Mouse (Mus musculus) myocyte (in vitro differentiated cells): Measurements from ENCODE around the gene Edil3. TPM values are rescaled to one million over a fixed set of nuclear protein-coding genes. Genes with fewer than 3 reads are reported as not detected.

Source experiments
- H3K27me3 ChIP-seq: one replicate; pipeline ENCODE4 v1.6.1; 2011; ENCODE audit not compliant: control insufficient read depth, insufficient read depth, insufficient read length
- H3K36me3 ChIP-seq: one replicate; pipeline ENCODE4 v1.6.1; 2011; ENCODE audit not compliant: control insufficient read depth, insufficient read depth
- H3K4me2 ChIP-seq: one replicate; pipeline ENCODE4 v1.6.1; 2011; ENCODE audit warnings: low read depth, control low read depth
- H3K4me3 ChIP-seq: one replicate; pipeline ENCODE4 v1.5.1; 2011; ENCODE audit warnings: mild to moderate bottlenecking, control low read depth, moderate library complexity
- H3K79me2 ChIP-seq: one replicate; pipeline ENCODE4 v1.6.1; 2011; ENCODE audit not compliant: control insufficient read depth, insufficient read depth
- H3ac ChIP-seq: one replicate; pipeline ENCODE4 v1.6.1; 2011; ENCODE audit not compliant: control insufficient read depth, insufficient read length
- CEBPB ChIP-seq: IDR thresholded peaks from 2 replicates; pipeline ENCODE4 v1.6.1; 2011; ENCODE audit warnings: mild to moderate bottlenecking, moderate library complexity; ENCODE audit not compliant: poor library complexity, insufficient read depth, severe bottlenecking
- E2F4 ChIP-seq: IDR thresholded peaks from one replicate; pipeline ENCODE4 v1.6.1; 2011; ENCODE audit warnings: mild to moderate bottlenecking, control low read depth, moderate library complexity; ENCODE audit not compliant: insufficient read depth
- MAX ChIP-seq: IDR thresholded peaks from one replicate; pipeline ENCODE4 v1.6.1; 2011; ENCODE audit warnings: low read depth, mild to moderate bottlenecking, control low read depth
- MYOD1 ChIP-seq, 3 experiments: IDR thresholded peaks; one replicate each; pipeline ENCODE4 v1.6.1; 2011; ENCODE audit warnings: control low read depth in 2 of 3, low read depth in 2 of 3, mild to moderate bottlenecking in 2 of 3, moderate library complexity in 1 of 3; ENCODE audit not compliant: insufficient read length in 2 of 3, control insufficient read depth in 1 of 3
- MYOG ChIP-seq, 3 experiments: IDR thresholded peaks; one replicate each; pipeline ENCODE4 v1.6.1; 2011; ENCODE audit warnings: control low read depth in 2 of 3, low read depth in 2 of 3, mild to moderate bottlenecking in 2 of 3; ENCODE audit not compliant: insufficient read length in 2 of 3, control insufficient read depth in 1 of 3, insufficient read depth in 1 of 3
- POLR2A ChIP-seq: IDR thresholded peaks from one replicate; pipeline ENCODE4 v1.6.1; 2011; ENCODE audit warnings: low read depth, mild to moderate bottlenecking, control low read depth, moderate library complexity; ENCODE audit not compliant: insufficient read length
- POLR2AphosphoS2 ChIP-seq: IDR thresholded peaks from one replicate; pipeline ENCODE4 v1.6.1; 2011; ENCODE audit warnings: low read depth, control low read depth; ENCODE audit not compliant: insufficient read length
- REST ChIP-seq: IDR thresholded peaks from one replicate; pipeline ENCODE4 v1.6.1; 2011; ENCODE audit warnings: mild to moderate bottlenecking, control low read depth, moderate library complexity; ENCODE audit not compliant: insufficient read depth, insufficient read length
- SRF ChIP-seq: IDR thresholded peaks from one replicate; pipeline ENCODE4 v1.6.1; 2011; ENCODE audit warnings: low read depth; ENCODE audit not compliant: control insufficient read depth, insufficient read length
- TCF12 ChIP-seq: IDR thresholded peaks from one replicate; pipeline ENCODE4 v1.6.1; 2011; ENCODE audit warnings: mild to moderate bottlenecking, control low read depth; ENCODE audit not compliant: poor library complexity, insufficient read depth, severe bottlenecking
- TCF3 ChIP-seq: IDR thresholded peaks from one replicate; pipeline ENCODE4 v1.6.1; 2011; ENCODE audit warnings: low read depth, control low read depth; ENCODE audit not compliant: insufficient read length
- USF1 ChIP-seq: IDR thresholded peaks from one replicate; pipeline ENCODE4 v1.6.1; 2011; ENCODE audit warnings: low read depth, mild to moderate bottlenecking, control low read depth, moderate library complexity
- polyA plus RNA-seq: library from polyadenylated mRNA; unstranded; fragments of >200 nt; fragmentation: generic; extraction: Trizol; gene quantifications from one replicate; pipeline ENCODE4 v1.2.1, GENCODE M21; 2012; ENCODE audit warnings: missing spikeins

The Edil3 gene
- polyA plus RNA-seq, 1 experiment = 7.4 TPM

DNA sequence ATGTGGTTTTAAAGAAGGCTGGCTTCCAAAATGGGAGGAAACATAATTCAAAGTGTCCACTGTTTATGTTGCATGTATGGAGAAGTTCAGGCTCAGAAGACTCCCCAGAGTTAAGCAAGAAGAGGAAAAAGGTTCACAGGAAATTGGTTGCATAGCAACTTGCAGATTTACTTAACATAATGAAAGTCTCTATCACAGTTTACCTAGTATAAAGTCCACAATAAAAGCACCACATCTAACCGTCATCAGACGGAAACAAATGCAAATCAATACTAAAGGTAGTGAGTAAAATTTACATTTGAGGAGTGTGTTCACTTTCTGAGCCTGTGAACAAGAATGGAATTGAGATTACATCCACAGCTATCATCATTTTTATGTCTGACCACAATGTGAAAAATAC is 353.9 kb downstream of the Edil3 start:
- H3ac ChIP-seq = no peak overlapping the region
- H3K4me2 ChIP-seq = no peak overlapping the region
- no peaks in the 10 kb centered on the region for H3K79me2 ChIP-seq
- no peaks in the 10 kb centered on the region for H3K27me3 ChIP-seq
- H3K4me3 ChIP-seq = no peak overlapping the region
- no peak for TF ChIP-seq POLR2A
- TF ChIP-seq POLR2AphosphoS2 = no peak
- no peaks in the 10 kb centered on the region for H3K36me3 ChIP-seq

DNA sequence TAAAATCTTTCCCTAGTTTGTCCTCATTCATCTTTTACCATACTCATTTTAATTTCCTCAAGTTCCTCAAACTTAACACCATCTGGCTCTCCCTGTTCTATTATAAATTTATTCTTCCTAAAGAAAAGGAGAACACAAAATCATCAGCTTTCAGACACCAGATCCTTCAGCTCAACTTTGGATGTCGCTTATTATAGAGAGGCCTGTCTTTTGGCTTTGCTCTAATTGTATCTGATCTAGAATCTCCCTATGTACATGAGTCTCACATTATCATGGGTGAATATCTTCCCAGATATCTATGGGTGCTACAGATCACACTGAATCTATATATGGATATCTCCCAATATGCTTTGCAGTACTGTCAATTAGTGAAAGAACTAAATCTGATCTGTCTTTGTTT is 367.8 kb downstream of the Edil3 start:
- Histone ChIP-seq H3K4me3 (no peak overlapping the region), H3K79me2 (no peaks in the 10 kb centered on the region), H3K36me3 (no peaks in the 10 kb centered on the region), H3K27me3 (no peaks in the 10 kb centered on the region), H3K4me2 (no peak overlapping the region), H3ac (no peak overlapping the region)
- TF ChIP-seq SRF (no peak), MAX (no peak), POLR2AphosphoS2 (no peak), MYOD1 (IDR thresholded peaks at IDR 0.05; ENCODE audit: control insufficient read depth in 1 of 3, insufficient read length in 2 of 3, low read depth in 2 of 3) (no peak), CEBPB (no peak), TCF12 (no peak), E2F4 (no peak), USF1 (no peak), REST (no peak), POLR2A (no peak), MYOG (IDR thresholded peaks at IDR 0.05; ENCODE audit: control insufficient read depth in 1 of 3, insufficient read depth in 1 of 3, insufficient read length in 2 of 3, low read depth in 2 of 3) (no peak), TCF3 (no peak)

DNA sequence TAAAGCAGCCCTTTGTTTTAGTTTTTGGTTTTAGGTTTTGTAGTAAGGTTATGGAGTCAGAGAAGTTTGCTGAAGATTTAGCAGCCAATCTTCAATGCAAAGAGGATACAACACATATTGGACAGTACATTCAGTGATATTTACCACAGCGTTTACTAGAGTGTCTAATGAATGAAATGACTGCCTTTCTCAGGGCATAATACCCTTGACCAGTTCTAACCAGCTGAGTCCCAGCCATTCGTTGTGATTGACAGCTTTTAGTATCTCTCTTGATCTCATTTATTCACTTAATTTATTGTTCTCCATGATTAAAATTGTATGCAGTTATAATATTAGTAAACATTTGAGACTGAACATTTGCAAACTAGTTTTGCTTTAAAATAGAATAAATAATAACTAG is 375.7 kb downstream of the Edil3 start:
- Histone ChIP-seq H3ac (no peak overlapping the region), H3K36me3 (no peaks in the 10 kb centered on the region), H3K4me2 (no peak overlapping the region), H3K27me3 (no peaks in the 10 kb centered on the region), H3K4me3 (no peak overlapping the region), H3K79me2 (no peaks in the 10 kb centered on the region)
- TF ChIP-seq TCF3 (no peak), CEBPB (no peak), MYOG (IDR thresholded peaks at IDR 0.05; ENCODE audit: control insufficient read depth in 1 of 3, insufficient read depth in 1 of 3, insufficient read length in 2 of 3, low read depth in 2 of 3) (no peak), TCF12 (no peak), REST (no peak), MAX (no peak), POLR2AphosphoS2 (no peak), MYOD1 (IDR thresholded peaks at IDR 0.05; ENCODE audit: control insufficient read depth in 1 of 3, insufficient read length in 2 of 3, low read depth in 2 of 3) (no peak), USF1 (no peak), SRF (no peak), E2F4 (no peak), POLR2A (no peak)

DNA sequence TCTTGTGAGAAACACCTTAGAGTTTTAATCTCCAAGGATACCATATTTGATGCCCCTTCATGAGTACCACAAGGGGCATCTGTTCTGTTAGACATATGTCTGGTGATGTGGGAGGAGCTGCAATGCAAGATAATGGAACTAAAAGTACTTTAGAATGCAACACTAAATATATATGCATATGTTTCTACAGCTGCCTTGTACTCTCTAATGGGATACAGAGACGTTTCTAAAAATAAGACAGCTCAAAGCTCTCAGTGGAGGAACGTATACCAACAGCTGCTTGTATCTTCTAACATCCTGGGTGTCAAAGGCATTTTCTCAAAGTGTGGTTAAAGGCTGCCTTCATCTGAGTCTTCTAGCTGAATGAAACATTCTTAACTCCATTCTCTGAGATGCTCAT is 378.0 kb downstream of the Edil3 start:
- Histone ChIP-seq H3ac (no peak overlapping the region), H3K4me3 (no peak overlapping the region)

DNA sequence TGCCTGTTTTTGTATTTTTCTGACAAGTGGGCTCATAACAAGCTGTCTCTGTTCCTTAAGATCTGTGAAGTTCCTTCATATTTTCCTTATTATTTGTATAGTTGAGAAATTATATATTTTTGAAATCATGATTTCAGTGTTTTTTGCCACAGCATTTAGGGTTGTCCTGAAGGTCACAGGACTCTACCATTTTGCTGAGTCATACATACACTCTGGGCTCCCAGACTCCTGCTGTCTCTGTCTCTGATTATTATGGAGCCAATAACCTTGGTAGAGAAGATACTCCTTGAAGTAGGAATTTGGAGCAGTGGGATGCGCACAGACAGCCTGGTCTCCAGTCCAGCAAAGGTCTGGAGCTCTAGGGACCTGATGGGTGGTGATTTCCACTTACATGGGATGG is 416.8 kb downstream of the Edil3 start:
- Histone ChIP-seq H3K4me3 (no peak overlapping the region), H3K79me2 (no peaks in the 10 kb centered on the region), H3K27me3 (no peaks in the 10 kb centered on the region), H3K4me2 (no peak overlapping the region), H3ac (no peak overlapping the region), H3K36me3 (no peaks in the 10 kb centered on the region)
- no peak for TF ChIP-seq POLR2A
- no peak for TF ChIP-seq E2F4
- TF ChIP-seq POLR2AphosphoS2 = no peak
- no peak for TF ChIP-seq TCF3
- TF ChIP-seq MAX = no peak
- TF ChIP-seq SRF = no peak
- TF ChIP-seq MYOG (IDR thresholded peaks at IDR 0.05; ENCODE audit: control insufficient read depth in 1 of 3, insufficient read depth in 1 of 3, insufficient read length in 2 of 3, low read depth in 2 of 3) = no peak
- TF ChIP-seq TCF12 = no peak
- no peak for TF ChIP-seq REST

More for the DNA sequence above, 378.0 kb downstream of the Edil3 start:
- Histone ChIP-seq H3K79me2 (no peaks in the 10 kb centered on the region), H3K27me3 (no peaks in the 10 kb centered on the region), H3K4me2 (no peak overlapping the region), H3K36me3 (no peaks in the 10 kb centered on the region)
- TF ChIP-seq MYOG (IDR thresholded peaks at IDR 0.05; ENCODE audit: control insufficient read depth in 1 of 3, insufficient read depth in 1 of 3, insufficient read length in 2 of 3, low read depth in 2 of 3) = no peak
- TF ChIP-seq POLR2AphosphoS2 = no peak
- TF ChIP-seq SRF = no peak
- TF ChIP-seq TCF12 = no peak
- TF ChIP-seq MYOD1 (IDR thresholded peaks at IDR 0.05; ENCODE audit: control insufficient read depth in 1 of 3, insufficient read length in 2 of 3, low read depth in 2 of 3) = no peak
- TF ChIP-seq POLR2A = no peak
- TF ChIP-seq TCF3 = no peak
- no peak for TF ChIP-seq E2F4
- no peak for TF ChIP-seq MAX
- no peak for TF ChIP-seq REST
- TF ChIP-seq USF1 = no peak
- TF ChIP-seq CEBPB = no peak
